Mouse (Mus musculus) G1E (cell line): Measurements from ENCODE around the gene C1qtnf9.

Source experiments
- CTCF ChIP-seq: IDR thresholded peaks from 2 replicates; pipeline ENCODE4 v1.5.1; 2012; ENCODE audit warnings: low read depth, low read length, inconsistent platforms, mixed read lengths
- TAL1 ChIP-seq: conservative IDR thresholded peaks from 2 replicates; pipeline ENCODE4 v1.6.1; 2012; ENCODE audit warnings: low read depth, low read length, inconsistent platforms, mixed read lengths

DNA sequence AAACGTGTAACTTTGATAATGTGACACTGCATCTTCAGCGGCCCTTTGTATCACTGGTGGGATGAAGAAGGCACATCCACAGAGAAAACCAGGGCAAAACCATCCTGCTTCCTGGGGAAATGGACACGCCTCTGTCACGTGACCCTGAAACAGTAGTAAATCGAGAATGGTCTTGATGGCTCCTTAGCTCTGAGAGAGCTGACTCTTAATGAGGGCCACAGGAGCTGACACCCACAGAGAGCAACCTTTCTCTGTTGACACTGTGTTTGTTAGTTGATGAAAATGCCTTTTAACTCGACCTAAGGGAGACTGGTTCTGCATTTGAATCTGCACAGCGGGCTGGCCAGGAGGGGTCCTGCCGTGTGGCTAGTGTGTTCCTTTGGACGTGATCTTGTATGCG is 6.1 kb upstream of the C1qtnf9 start:
- TF ChIP-seq CTCF: no peak
- TF ChIP-seq TAL1: no peak
